Mouse (Mus musculus) midbrain, postnatal 0 days (tissue): ENCODE results near the gene 4933427D14Rik. TPM values are rescaled to one million over a fixed set of nuclear protein-coding genes. Genes with fewer than 3 reads are reported as not detected.

Source experiments
- ATAC-seq: fragments of 200-750 bp; cut with Nextera tagmentation; 2 replicates; pipeline ENCODE4 v1.8.0; 2017; ENCODE audit warnings: moderate number of reproducible peaks, mild to moderate bottlenecking, moderate TSS enrichment, moderate library complexity; ENCODE audit not compliant: low FRiP score
- DNase-seq: peaks from one replicate; pipeline ENCODE4 v3.0.0-alpha.2; 2015; ENCODE audit warnings: low spot score
- H3K27ac ChIP-seq: fragments of 300-500 bp; sonication (generic); 2 replicates; pipeline ENCODE4 v1.5.1; 2014; ENCODE audit warnings: low read depth, mild to moderate bottlenecking, low read length, mixed read lengths
- H3K27me3 ChIP-seq: fragments of 300-500 bp; sonication (generic); 2 replicates; pipeline ENCODE4 v1.6.1; 2014; ENCODE audit warnings: low read length, control low read depth, mixed read lengths; ENCODE audit not compliant: insufficient read depth
- H3K36me3 ChIP-seq: fragments of 300-500 bp; sonication (generic); 2 replicates; pipeline ENCODE4 v1.6.1; 2014; ENCODE audit warnings: low read length, control low read depth, mixed read lengths; ENCODE audit not compliant: insufficient read depth
- H3K4me1 ChIP-seq: fragments of 300-500 bp; sonication (generic); 2 replicates; pipeline ENCODE4 v1.6.1; 2014; ENCODE audit warnings: mild to moderate bottlenecking, control low read depth, antibody characterized with exemption, low read length, mixed read lengths; ENCODE audit not compliant: insufficient read depth
- H3K4me2 ChIP-seq: fragments of 300-500 bp; sonication (generic); 2 replicates; pipeline ENCODE4 v1.6.1; 2014; ENCODE audit warnings: low read depth, mild to moderate bottlenecking, low read length, mixed read lengths; ENCODE audit not compliant: poor library complexity, severe bottlenecking
- H3K4me3 ChIP-seq: fragments of 300-500 bp; sonication (generic); 2 replicates; pipeline ENCODE4 v1.5.1; 2014; ENCODE audit warnings: low read depth, mild to moderate bottlenecking, low read length, moderate library complexity
- H3K9ac ChIP-seq: fragments of 300-500 bp; sonication (generic); replicated peaks from 2 replicates; pipeline ENCODE4 v1.6.1; 2014; ENCODE audit warnings: mild to moderate bottlenecking, low read length, moderate library complexity, mixed read lengths; ENCODE audit not compliant: poor library complexity, severe bottlenecking
- H3K9me3 ChIP-seq: fragments of 300-500 bp; sonication (generic); 2 replicates; pipeline ENCODE4 v1.6.1; 2016; ENCODE audit warnings: low read length, control low read depth
- CTCF ChIP-seq: IDR thresholded peaks from 2 replicates; pipeline ENCODE4 v1.5.1; 2016; ENCODE audit warnings: antibody characterized with exemption, mild to moderate bottlenecking
- WGBS: fragments of 180-500 bp; shearing (Covaris S2); extraction: QIAGEN DNeasy Blood & Tissue Kit; methylation state at CpG from one replicate; pipeline ENCODE4 v1.1.7; 2014; 5-methylcytosine and 5-hydroxymethylcytosine counted together
- polyA plus RNA-seq: library from polyadenylated mRNA; unstranded; fragments of >200 nt; fragmentation: Nextera tagmentation; extraction: Ambion mirVana; gene quantifications from 2 replicates; pipeline ENCODE4 v1.2.1, GENCODE M21; 2015
- total RNA-seq: library from RNA; depleted of rRNA; stranded (reverse); fragments of >200 nt; gene quantifications from 2 replicates; pipeline ENCODE4 v1.2.3, GENCODE M21; 2014

Gene 4933427D14Rik
- total and polyA plus RNA-seq, 2 experiments from 2014 or later, result 16.6 to 20.6 TPM

- WGBS, result 15% methylated on average over 24 of the region's 24 CpGs
- Histone ChIP-seq H3K4me3 (peak overlapping the region; percentile 71), H3K27ac (no peak overlapping the region), H3K4me2 (peak overlapping the region; percentile 91), H3K9me3 (no peaks in the 10 kb centered on the region), H3K9ac (peak overlapping the region; percentile 87), H3K4me1 (peaks cover 9% of the 10 kb centered on the region; the same call in 1 of the 2 replicates), H3K36me3 (peaks cover 2% of the 10 kb centered on the region; the same call in 1 of the 2 replicates), H3K27me3 (no peaks in the 10 kb centered on the region)
- no peak for DNase-seq
- TF ChIP-seq CTCF, result no peak
- peak; percentile 39; the same call in 1 of the 2 replicates for ATAC-seq
Measured at GRCm38 (mm10) chr11:72134536-72135382, 72.5 kb downstream of the 4933427D14Rik start.

- H3K27me3 ChIP-seq, result no peaks in the 10 kb centered on the region
- peaks cover 16% of the 10 kb centered on the region for H3K4me1 ChIP-seq
- peaks cover 2% of the 10 kb centered on the region; the same call in 1 of the 2 replicates for H3K36me3 ChIP-seq
Measured at GRCm38 (mm10) chr11:72133075-72133474, 74.2 kb downstream of the 4933427D14Rik start.

GRCm38 (mm10) chr11:72132266-72132665 is 75.0 kb downstream of the 4933427D14Rik start:
- ATAC-seq (no peak), DNase-seq (peak; percentile 68)
- 25% methylated on average over 3 of the region's 3 CpGs for WGBS
- H3K9me3 ChIP-seq, result no peaks in the 10 kb centered on the region
- H3K36me3 ChIP-seq, result peaks cover 2% of the 10 kb centered on the region; the same call in 1 of the 2 replicates
- no peak overlapping the region for H3K4me3 ChIP-seq
- H3K4me2 ChIP-seq, result no peak overlapping the region
- H3K27me3 ChIP-seq, result no peaks in the 10 kb centered on the region
- no peak for TF ChIP-seq CTCF
- peaks cover 20% of the 10 kb centered on the region for H3K4me1 ChIP-seq
- H3K27ac ChIP-seq, result no peak overlapping the region
- no peak overlapping the region for H3K9ac ChIP-seq

More at GRCm38 (mm10) chr11:72133075-72133474, 74.2 kb downstream of the 4933427D14Rik start:
- no peak for TF ChIP-seq CTCF
- no peak overlapping the region for H3K9ac ChIP-seq
- WGBS, result 67% methylated on average over 10 of the region's 10 CpGs
- H3K27ac ChIP-seq, result no peak overlapping the region
- DNase-seq, result no peak
- no peaks in the 10 kb centered on the region for H3K9me3 ChIP-seq
- H3K4me3 ChIP-seq, result no peak overlapping the region
- no peak for ATAC-seq
- H3K4me2 ChIP-seq, result no peak overlapping the region

GRCm38 (mm10) chr11:72131697-72132096 is 75.6 kb downstream of the 4933427D14Rik start:
- WGBS, result 100% methylated on average over 1 of the region's 1 CpGs
- DNase-seq (no peak), ATAC-seq (no peak)
- no peak for TF ChIP-seq CTCF
- H3K4me3 ChIP-seq, result no peak overlapping the region
- no peaks in the 10 kb centered on the region for H3K9me3 ChIP-seq
- peaks cover 2% of the 10 kb centered on the region; the same call in 1 of the 2 replicates for H3K36me3 ChIP-seq
- peaks cover 20% of the 10 kb centered on the region for H3K4me1 ChIP-seq
- no peak overlapping the region for H3K27ac ChIP-seq
- H3K4me2 ChIP-seq, result no peak overlapping the region
- H3K9ac ChIP-seq, result no peak overlapping the region
- H3K27me3 ChIP-seq, result no peaks in the 10 kb centered on the region

DNA sequence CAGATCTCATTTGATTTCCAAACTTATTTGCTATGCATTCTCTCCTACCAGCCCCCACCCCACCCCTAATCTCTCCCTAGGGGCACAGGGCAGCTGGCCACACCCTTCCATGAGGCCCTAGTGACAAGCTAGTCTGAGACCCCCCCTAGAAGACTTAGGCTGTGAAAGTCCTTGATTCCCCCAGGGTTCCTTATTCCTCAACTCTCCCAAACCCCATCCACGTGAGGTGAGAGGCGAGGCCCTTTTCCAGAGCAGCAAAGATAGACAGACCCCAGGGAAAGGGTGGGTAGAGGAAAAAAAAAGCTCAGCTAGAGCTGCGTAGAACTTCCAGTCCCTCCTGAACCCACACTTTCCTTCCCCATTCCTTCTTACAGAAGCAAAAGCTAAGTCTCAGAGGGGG is 76.4 kb downstream of the 4933427D14Rik start:
- Histone ChIP-seq H3K27ac (no peak overlapping the region), H3K27me3 (no peaks in the 10 kb centered on the region), H3K9me3 (no peaks in the 10 kb centered on the region), H3K36me3 (peaks cover 2% of the 10 kb centered on the region; the same call in 1 of the 2 replicates), H3K4me3 (no peak overlapping the region), H3K9ac (no peak overlapping the region), H3K4me2 (no peak overlapping the region), H3K4me1 (peaks cover 20% of the 10 kb centered on the region)
- no peak for TF ChIP-seq CTCF
- ATAC-seq, result no peak
- no peak for DNase-seq
- 90% methylated on average over 3 of the region's 3 CpGs for WGBS

- no peaks in the 10 kb centered on the region for H3K9me3 ChIP-seq
- no peaks in the 10 kb centered on the region for H3K27me3 ChIP-seq
- no peak for DNase-seq
- H3K4me2 ChIP-seq, result 0 out of 2 replicates have a peak overlapping the region, but pooled peaks have one; percentile 4
- H3K4me3 ChIP-seq, result no peak overlapping the region
- no peak for ATAC-seq
- peaks cover 2% of the 10 kb centered on the region; the same call in 1 of the 2 replicates for H3K36me3 ChIP-seq
- peaks cover 20% of the 10 kb centered on the region for H3K4me1 ChIP-seq
- no peak overlapping the region for H3K9ac ChIP-seq
- no peak overlapping the region for H3K27ac ChIP-seq
- WGBS, result 71% methylated on average over 3 of the region's 3 CpGs
- TF ChIP-seq CTCF, result no peak
Measured at GRCm38 (mm10) chr11:72130472-72130871, 76.8 kb downstream of the 4933427D14Rik start.
